Mouse (Mus musculus): ENCODE data around the gene Gm20388. TPM values are rescaled to one million over a fixed set of nuclear protein-coding genes. Genes with fewer than 3 reads are reported as not detected.

Gm20388 gene
- 0.50 to 19.0 TPM (median 8.6 TPM) in 3 of 4 replicates, not detected in the other for total RNA-seq (2023)

DNA sequence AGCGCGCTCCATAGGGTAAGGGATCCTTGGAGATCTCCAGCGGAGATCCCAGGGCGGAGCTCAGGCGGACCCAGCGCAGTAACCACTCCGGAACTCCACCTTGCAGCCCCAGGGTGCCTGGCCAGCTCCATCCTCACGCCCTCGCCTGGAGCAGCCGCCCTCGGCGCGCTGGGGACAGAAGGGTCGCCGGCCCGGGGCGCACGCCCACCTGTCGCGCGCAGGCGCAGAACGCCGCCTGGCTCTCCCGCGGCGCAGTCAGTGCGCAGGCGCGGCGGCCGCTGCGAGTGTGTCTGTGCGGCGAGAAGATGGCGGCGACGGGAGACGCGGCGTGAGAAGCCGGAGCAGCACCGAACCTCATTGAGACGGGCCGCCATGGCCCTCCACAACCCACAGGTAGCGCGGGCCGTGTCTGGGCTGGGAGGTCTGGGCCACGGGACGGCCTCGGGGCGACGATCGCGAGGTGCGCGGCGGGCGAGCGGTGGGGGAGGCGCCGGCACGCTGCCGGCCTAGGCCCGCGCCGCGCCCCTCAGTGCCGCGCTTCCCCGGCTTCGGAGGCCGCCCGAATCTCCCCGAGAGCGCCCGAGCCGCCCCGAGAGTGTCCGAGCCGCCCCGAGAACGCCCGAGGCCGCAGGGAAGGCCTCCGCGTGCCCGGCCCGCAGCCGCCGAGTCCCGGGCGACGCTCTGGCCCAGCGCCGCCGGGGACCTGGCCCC lies at the start of gene Gm20388:
Gene Gm20388 (plus strand): TSS at position 295 of the 711 bp plus-strand sequence.

DNA sequence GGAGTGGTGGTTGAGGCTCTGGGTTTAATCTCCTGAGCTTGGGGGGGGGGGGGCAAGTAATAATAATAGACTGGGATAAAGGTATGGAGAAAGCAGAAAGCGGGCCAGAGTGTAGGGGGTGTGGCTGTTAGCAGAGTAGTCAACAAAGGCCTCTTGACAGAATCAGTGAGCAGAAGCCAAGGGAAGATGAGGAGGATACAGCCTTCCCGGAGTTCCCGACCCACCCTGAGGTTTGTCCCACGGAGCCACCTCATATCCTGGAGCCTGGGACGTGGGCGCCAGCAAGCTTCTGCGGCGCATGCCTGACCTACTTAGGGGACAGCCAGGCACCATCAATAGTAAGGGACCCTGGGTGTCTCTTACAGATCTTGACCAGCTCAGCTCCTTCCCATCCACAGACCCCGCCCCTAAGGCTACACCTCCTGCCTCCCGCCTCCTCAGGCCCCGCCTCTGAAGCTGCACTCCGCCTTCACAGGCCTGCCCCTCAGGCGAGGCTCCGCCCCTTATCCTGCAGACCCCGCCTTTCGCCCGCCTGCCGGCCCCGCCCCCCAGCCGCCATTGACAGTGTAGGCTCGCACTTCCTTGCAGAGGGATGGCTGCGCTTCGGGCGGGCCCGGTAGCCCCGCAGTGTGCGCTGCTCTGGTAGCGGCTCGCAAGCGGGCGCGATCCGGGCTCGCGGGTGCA lies 48.8 kb upstream of the Gm20388 start, which contains the start of gene Klhl36:
Gene Klhl36 (plus strand): TSS at position 561 of the 684 bp plus-strand sequence.

DNA sequence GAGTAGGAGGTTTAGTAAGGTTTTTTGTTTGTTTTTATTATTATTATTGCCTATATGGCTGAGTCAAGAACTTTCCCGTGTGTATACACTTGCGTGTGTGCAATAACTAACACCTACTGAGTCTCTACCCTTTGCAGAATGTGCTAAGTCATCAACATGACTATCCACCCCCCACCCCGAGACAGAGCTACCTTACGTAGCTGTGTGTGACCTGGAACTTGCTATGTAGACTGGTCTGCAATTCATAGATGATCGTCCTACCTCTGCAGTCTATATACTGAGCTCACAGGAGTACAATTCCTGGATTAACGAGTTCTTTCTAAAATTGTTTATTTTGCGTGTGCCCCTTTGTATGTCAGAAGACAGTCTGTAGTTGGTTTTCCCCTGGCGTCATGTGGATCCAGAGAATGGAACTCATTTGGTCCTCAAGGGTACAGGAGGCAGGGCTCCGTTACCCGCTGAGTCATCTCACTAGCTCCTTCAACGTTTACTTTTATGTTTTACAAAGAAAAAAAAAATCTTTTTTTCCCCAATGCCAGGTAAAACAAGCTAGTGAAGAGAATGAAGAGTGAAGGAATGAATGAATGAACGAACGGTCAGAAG lies 596 bp upstream of the Gm20388 start, which contains the start of gene Usp10:
Gene Usp10 (plus strand): TSS at position 417 of the 603 bp plus-strand sequence.

DNA sequence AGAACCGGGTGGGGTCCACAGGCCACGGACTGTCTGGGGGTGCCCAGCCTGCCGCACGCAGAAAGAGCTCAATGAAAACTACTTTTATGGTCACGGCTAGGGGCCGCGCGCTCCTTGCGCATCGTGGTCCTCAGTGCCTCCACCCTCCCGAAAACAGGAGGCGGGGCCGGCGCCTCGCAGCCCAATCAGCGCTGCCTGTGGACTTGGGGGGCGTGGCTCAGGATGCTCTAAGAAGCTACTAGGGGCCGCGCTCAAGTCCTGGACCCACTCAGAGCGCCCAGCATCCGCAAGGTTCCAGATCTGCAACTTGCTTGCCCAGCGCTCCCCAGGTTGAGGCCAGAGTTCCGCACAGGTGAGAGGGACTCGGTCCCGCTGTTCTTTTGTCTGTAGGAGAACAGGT lies 81.6 kb downstream of the Gm20388 start, which contains the start of gene Crispld2:
Gene Crispld2 (plus strand): TSS at position 190 of the 400 bp plus-strand sequence.

DNA sequence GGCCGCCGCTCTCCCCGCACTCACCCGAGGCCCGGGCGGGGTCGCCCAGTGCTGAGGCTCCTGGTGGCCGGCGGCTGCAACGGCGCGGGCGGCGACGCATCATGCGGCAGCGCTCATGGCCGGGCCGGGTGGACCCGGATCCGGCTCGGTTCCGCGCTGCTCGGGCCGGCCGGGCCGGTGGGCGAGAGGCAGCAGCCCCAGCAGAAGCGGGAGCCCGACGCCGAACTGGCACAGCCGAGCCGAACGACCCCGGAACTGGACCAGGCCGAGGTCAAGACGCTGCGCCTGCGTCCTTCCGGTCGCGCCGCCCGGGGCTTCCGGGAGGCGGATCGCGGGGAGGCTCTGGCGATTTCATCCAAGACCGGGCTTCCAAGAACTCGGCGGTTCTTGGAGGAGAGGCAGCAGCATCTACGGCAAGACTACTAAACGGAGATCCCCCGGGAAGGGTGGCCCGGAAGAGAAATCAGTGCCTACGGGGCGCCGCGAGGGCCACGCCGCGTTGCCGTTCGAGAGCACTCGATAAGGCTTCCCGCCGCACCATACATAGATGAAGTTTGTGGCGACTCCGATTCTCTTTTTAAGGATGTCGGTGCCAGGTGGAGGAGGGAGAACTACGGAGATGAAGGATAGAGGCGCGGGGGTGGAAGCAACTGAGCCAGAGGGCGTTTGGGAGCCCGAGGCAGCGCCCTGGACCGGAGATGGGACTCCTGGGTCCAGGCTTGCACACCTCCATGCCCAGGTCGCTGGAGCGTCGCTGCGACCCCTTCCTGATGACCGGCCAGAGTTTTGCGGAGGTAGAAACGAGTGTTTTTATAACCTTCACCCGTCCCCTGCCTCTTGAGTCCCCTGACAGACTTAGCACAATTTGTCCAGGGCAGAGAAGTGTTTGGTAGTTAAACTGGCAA lies 190.7 kb downstream of the Gm20388 start, which contains the start of gene Zdhhc7:
Gene Zdhhc7 (minus strand): TSS at position 415 of the 905 bp plus-strand sequence.

DNA sequence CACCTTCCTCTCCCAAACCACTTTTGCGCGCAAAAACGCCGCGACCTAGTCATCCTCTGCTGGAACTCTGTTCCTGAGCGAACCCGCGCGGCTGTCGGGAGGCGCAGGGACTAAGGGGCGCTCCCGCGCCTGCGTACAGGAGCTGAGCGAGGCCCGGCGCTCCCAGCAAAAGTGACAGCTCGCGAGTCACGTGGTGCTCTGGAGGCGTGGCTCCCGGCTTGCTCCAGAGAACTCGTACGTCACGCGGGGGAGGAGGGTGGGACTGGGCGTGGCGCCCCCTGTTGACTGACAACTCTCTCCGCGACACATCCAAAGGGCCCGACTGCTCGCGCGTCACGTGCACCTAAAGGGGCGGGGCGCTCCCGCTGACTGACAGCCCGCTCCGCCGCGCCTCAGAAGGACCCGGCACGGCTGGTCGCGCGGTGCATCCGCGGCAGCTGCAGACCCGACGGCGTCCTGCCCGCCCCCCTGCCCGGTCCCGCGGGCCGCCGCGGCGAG lies 203.2 kb downstream of the Gm20388 start, which contains the start of gene 6430548M08Rik:
Gene 6430548M08Rik (plus strand): TSS at position 395 of the 498 bp plus-strand sequence.

DNA sequence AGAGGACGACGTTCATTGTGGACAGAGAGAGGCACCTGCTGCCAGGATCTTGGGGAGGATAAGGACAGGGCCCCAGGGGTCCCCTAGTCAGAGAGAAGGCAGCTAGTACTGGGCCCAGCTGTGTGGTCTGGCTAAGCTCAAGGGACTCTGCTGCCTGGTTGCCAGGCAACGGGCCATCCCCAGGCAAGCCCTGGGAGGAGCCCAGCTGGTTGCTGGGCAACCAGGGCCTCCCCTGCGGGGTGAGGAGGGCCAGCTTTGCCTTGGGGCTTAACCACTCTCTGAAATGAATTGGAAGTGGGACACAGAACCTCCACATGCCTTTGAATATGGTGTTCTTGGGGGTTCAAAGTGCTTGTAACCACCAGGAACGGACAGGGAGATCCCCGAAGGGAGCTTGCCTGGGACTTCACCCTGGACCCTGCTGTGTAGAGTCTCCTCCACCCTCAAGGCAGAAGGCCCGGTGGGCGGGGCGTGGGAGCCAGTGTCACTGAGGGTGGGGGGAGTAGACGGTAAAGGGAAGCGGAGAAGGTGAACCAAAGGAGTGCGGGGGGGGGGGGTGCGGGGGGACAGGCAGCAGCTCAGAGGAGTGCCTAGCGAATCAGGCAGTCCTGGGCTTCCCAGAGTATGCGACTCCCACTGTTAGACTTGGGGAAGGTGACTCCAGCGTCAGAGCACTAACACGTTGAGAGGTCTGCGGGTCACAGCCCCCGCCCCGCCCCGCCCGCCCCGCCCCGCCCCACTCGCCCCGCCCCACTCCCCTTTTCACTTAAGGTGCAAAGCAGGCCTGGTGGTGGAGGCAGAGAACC lies 266.9 kb downstream of the Gm20388 start, which contains the start of gene Fam92b:
Gene Fam92b (minus strand): TSS at position 149 of the 806 bp plus-strand sequence.

DNA sequence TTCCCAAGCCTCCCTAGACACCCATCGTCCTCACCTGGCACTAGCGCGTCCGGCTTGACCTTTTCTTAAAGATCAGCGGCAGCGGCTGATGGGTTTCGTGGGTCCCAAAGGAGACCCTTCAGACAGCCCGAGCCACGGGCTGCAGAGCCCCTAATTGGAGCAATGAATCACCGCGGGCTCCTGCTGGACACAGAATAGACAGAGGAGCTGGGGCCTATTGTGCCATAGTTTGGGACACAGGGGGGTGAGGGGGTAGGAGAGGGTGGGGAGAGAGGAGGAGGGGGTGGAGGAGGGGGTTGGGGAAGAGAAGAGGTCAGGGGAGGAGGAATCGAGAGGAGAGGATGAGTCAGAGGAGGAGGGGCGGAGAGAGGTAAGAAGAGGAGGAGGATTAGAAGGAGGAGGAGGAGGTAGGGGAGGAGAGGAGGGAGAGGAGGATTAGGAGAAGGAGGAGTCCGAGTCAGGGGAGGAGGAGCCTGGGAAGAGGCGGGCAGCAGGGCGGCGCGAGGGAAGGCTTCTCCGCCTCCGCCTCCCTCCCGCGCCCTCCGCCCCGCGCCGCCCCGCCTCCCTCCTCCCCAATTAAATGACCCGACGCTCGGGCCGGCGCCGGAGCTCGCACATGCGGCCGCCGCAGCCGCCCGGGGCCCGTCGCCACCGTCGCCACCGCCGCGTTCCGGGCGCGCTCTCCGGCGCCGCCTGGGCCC lies 317.4 kb downstream of the Gm20388 start, which contains the start of gene Gse1:
Gene Gse1 (plus strand): TSS at position 566 of the 701 bp plus-strand sequence.

DNA sequence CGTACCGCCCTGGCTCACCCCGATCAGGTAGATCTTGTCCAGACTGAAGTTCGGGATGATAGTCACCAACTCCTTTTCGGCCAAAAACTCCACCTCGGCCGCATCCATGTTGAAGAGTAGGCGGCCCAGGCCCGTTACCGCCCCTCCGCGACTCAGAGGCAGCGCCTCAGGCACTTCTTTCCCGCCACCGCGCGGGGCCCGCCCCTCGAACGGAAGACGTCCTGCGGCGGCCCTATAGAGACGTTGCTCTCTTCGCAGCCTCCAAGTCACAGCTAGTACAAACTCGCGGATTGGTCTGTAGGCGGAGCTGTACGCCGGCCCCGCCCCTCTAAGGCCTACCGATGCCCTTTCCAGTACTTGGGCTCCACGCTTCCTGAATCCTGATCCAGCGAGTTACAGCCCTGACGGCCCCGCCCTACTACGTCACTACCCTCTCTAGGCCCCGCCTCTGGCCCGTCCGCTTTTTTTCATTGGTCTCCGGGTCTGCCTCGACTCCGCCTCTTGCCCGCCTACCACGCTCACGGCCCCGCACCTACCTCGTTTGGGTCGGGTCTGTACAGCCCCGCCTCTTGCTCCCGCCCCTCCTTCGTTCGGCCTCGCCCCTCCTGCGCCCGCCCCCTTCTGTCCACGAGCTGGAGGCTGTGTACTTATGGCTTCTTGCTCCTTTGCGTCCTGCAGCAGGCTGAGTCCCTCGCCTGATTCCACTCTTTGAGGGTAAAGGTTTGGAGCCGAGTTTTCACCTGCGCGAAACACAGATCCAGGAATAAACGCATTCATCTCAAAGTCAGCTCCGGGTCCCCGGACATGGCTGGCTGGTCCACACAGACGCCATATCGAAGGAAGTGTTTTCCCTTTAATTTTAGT lies 678.5 kb downstream of the Gm20388 start, which contains the start of gene Gins2:
Gene Gins2 (minus strand): TSS at position 397 of the 864 bp plus-strand sequence.

DNA sequence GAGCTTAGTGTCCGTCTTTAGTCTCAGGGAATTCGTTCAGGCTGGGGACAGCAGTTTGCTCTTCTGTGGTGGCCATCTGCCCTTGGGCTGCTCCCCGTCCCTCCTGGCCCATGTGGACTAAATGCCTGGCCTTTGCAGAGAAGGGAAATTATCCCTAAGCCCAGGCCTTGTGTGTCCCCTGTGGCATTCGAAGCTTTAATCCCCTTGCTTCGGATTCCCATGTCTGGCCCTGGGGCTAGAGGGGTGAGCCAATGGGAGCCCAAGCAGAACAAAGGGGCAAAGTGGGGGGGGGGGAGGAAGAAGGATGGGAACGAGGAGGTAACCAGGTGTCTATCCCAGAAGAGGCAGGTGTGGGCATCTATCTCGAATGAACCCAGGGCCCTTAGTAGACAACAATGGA lies 736.9 kb downstream of the Gm20388 start, which contains the start of gene 1190005I06Rik:
Gene 1190005I06Rik (minus strand): TSS at position 101 of the 400 bp plus-strand sequence.

DNA sequence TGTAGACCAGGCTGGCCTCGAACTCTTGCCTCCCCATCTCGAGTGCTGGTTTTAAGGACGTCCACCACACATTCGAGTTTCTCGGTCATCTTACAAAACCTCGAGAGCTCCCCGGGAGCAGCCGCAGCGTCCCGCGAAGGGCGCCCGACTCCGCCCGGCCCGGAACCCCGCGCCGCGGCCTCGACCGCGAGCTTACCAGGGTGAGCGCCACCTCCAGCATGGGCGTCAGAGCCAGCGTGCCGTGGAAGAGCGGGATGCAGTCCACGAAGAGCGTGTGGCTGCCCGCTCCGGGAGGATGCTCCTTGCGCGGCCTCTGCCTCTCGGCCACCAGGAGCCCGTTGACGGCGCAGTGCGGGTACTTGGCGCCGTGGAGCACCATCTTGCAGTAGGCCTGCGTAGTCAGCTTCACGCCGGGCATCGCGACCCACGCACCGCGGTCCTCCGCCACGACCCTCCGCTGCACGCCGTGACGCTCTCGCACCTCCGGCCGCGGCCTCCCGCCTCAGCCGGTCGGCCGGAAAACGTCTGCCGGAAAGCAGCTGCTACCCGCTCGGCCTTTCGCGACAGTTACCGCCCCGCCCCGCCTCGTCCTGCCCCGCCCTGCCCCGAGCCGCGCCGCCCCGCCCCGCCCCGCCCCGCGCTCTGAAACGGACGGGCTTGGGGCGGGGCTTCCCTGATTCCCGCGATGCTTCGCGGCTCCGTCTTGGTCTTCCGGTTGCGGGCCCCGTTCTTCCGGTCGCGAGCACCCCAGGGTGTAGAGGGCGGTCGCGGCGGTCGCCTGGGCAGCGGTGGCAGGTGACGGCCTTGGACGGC lies 757.1 kb downstream of the Gm20388 start, which contains the start of the genes Gm27021 and Cox4i1:
Gene Gm27021 (minus strand): TSS at position 519 of the 813 bp plus-strand sequence.
Gene Cox4i1 (plus strand): TSS at position 662 of the 813 bp plus-strand sequence.

DNA sequence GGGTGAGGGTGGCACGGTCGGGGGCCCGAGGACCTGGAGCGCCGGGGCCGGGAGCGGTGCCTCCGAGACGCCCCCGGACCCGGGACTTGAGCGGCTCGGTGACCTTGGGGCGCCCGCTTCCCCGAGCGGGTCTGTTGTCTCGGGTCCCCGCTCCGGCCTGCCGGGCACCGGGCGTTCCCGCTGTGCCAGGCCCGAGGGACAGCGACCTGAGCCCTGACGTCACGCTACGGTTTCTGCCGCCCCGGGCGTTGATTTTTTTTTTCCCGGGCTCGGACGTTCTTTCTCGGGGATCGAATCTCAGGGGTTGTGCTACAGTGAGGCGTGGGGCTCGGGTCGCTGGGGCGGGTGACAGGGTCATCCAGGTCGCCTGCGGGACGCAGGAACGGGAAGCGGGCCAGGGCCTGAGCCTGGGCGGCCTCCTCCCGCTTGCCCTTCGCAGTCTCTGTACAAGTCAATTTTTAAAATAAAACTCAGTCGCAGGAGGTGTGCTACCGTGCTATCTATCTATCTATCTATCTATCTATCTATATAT lies 757.8 kb downstream of the Gm20388 start, which contains the start of gene Emc8:
Gene Emc8 (minus strand): TSS at position 200 of the 532 bp plus-strand sequence.

DNA sequence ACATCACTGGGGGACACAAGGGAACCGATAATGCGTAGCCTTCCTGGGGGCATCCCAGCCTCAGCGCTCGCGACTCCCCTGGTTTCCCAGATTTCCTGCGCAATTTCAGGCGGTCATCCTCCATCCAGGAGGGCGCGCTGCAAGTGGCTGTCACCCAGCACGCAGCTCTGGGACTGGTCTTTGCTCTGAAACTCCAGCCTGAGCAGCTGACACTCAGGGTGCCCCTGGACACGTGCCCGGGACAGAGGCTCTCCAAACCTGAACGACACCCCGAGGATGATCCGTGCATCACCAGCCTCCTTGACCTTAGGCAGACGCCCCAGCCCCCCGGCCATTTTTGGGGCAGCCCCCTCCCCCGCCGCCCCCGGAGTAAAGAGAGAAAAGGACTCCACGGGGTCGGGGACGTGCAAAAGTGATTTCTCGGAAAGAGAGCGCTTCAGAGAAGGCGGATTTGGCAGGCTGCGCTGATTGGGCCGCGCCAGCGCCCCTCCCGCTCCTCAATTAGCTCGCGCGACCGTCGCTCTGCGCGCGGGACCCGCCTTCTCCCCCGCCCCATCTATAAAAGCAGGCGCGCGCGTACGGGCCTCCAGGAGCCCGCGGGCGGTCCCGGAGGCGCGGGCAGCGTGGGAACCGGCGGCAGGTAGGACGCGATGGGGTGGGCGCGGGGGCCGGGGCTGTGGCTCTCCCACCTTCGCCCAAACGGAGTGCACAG lies 825.3 kb downstream of the Gm20388 start, which contains the start of gene Irf8:
Gene Irf8 (plus strand): TSS at position 589 of the 712 bp plus-strand sequence.

DNA sequence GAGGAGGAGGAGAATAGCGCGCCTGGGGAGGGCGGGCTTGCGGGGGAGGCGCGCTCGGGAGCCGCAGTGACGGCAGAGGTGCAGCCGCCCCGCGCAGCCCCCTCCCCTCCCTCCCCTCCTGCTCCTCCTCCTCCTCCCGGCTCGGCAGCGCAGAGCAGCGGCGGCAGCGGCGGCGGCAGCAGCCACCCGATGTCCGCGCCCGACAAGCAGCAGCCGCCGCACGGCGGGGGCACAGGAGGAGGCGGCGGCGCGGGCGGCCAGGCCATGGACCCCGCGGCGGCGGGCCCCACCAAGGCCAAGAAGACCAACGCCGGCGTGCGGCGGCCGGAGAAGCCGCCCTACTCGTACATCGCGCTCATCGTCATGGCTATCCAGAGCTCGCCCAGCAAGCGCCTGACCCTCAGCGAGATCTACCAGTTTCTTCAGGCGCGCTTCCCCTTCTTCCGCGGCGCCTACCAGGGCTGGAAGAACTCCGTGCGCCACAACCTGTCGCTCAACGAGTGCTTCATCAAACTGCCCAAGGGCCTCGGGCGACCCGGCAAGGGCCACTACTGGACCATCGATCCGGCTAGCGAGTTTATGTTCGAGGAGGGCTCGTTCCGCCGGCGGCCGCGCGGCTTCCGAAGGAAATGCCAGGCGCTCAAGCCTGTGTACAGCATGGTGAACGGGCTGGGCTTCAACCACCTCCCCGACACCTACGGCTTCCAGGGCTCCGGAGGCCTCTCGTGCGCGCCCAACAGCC lies 1173.7 kb downstream of the Gm20388 start, which contains the start of gene Foxf1:
Gene Foxf1 (plus strand): TSS at position 177 of the 742 bp plus-strand sequence.

DNA sequence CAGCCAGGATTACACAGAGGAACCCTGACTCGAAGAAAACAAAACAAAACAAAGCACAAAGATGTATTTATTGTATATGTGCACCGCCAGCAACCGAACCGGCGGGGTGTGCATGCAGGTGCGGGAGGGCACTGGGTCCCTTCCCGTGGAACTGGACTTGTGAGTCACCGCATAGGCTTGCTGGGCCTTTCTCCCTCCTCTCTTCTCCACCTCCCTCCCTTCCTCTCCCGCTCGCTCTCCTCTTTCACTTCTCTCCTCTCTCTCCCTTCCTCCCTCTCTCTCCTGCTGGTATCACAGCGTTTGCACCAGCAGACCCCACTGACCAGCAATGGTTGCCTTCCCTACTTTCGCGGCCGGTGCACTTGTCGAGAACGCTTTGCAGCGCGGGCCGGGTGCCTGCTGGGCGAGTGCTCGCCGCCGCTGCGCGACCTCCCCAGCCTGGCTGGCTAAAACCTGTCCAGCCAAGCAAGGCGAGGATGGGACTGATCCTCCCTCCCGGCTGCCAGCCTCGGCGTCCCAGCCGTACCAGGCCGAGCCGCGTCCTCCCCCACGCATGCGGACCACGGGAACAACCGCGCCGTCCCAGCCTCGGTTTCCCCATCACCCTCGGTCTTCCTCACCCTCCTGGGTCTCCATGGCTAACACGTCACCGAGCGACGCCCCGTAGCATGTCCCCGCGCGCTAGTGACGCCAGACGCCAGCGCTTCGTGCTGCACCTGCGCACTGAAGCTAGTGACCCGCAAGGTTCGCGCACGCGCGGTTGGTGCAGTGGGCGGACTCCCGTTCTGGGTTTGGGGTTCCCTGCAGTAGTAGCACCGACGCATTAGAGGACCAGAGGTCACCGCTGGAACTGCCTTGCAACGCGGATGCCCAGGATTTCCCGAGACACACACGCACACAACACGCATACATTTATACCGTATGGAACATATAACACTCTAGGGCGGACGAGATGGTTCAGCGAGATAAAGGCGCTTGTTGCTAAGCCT lies 1197.3 kb downstream of the Gm20388 start, which contains the start of gene Mthfsd:
Gene Mthfsd (minus strand): TSS at position 725 of the 989 bp plus-strand sequence.

Measured in B cell, adult 62 days (primary cell).